Mouse (Mus musculus) regulatory T cell (primary cell): ENCODE data around the gene Itpr3.

Experiments used
- in situ Hi-C: fragments of 300-600 bp; cut with MboI, MseI; formaldehyde crosslinking; loops from one replicate; pipeline ENCODE4 v1.15.1; 2025; ENCODE audit warnings: high pct_unique_total_duplicates

The Itpr3 gene

GRCm38 (mm10) chr17:27118676-27119539 lies 61.8 kb downstream of the Itpr3 start:
- in situ Hi-C loops: no loop called here

DNA sequence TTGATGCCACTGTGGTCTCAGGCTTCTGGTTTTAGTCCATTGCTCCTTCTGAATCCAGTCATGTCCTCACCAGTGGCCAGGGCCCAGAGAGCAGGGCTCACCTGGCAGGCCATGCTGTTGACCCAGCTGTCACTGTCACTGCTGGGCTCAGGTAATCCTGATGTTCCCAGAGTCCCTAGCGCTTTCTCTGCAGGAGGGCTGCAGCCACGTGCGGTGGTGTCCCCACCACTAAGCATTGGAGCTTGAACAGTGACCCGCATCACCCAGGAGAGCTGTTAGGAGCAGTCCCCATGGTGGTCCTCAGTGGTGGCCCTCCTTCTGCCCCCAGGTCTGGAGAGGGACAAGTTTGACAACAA lies 62.4 kb downstream of the Itpr3 start:
- in situ Hi-C loops: no loop called here

GRCm38 (mm10) chr17:27119954-27120353 lies 62.9 kb downstream of the Itpr3 start:
- in situ Hi-C loops: no loop called here

GRCm38 (mm10) chr17:27120561-27121024 lies 63.5 kb downstream of the Itpr3 start:
- in situ Hi-C loops: no loop called here

DNA sequence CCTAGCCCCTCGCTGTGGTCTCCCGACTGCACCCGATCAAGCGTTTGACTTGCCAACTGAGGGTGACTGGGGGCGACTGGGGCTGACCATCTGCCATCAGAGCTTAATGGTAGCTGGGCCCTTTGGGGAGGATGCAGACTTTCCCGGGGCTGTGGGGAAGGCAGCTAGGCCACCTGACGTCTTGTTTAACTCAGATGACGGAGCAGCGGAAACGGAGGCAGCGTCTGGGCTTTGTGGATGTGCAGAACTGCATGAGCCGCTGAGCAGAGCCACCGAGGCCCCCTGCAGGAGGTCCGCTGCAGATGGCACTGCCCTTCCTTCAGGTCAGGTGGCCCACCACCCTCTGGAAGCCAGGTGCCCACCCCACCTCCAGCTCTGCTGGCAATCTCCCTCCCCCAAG lies 64.2 kb downstream of the Itpr3 start:
- in situ Hi-C loops: no loop called here

DNA sequence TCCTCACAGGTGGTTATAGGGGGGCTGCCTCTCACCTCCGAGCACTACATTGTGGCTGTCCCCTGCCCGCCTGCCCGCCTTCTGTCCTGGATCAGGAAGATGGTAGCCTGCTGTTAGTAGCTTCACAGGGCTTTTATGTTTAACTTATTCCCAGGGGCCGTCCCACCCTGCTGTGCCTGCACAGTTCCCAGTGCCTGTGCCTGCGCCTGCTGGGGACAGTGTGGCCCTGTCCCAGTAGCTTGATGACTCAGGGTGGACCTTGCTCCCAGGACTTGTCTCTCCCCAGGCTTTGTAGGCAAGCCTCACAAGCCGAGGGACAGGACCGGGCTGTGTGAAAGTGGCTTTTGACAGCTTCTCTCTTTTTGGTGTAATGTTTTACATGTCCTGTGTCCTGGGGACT lies 64.7 kb downstream of the Itpr3 start:
- in situ Hi-C loops: no loop called here

DNA sequence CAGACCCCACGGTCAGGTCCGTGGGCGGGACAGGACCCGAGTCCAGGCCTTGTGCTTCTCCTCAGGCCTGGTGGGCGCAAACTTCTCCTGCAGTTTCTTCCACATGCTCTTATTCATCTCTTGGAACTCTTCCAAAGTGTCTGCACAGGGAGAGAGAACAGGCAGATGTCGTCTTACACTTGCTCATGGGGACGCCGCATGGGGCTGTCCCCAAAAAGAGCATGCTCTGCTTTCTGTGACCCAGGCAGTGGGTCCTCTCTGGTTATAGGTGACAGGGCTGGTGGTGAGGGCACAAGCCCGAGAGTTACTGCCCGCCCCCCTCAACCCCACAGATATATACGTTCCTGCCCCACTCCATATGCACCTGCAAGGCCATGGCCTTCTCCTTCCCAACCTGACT lies 65.6 kb downstream of the Itpr3 start:
- in situ Hi-C loops: no loop called here

DNA sequence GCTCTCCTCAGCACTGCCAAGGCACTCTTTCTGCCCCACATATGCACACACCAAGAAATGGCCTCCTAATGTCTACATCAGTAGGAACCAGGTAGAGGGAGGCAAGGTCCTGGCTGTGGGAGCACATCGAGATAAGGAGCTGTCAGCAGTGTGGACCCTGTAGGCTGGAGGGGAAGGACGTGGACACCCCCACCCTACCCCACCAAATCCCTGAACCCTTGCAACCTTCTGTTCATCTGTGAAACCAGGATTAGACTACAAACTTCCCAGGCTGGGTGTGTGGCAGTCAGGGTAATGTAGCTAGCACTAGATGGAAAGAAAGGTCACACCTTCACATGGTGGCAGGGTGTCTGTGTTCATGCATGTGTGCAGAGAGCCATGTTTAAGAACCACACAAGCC lies 66.0 kb downstream of the Itpr3 start:
- in situ Hi-C loops: no loop called here

DNA sequence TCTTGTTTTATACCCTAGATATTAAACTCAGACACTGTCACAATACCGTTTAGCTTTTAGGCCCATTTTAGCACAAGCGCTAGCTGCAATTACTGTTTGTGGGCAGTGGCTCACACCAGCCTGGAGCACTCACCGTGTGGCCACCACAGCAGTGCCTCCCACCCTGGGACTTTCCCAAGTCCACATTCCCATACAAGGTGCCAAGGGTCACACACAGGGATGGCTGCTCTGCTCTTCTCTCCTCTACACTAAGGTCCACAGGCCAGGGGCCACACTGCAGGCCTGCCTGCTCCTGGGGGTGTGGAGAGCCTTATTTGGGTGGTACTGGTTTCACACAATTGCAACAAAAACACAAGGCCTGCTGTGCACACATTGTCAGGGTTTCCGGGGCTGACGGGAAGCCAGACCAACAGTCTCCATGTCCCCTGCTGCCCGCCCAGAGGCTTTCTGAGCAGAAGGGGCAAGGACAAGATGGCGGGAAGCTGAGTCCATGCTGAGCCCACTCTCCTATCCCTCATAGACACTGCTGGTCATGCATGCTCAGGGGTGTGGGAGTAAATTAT lies 66.8 kb downstream of the Itpr3 start:
- in situ Hi-C loops: no loop called here

DNA sequence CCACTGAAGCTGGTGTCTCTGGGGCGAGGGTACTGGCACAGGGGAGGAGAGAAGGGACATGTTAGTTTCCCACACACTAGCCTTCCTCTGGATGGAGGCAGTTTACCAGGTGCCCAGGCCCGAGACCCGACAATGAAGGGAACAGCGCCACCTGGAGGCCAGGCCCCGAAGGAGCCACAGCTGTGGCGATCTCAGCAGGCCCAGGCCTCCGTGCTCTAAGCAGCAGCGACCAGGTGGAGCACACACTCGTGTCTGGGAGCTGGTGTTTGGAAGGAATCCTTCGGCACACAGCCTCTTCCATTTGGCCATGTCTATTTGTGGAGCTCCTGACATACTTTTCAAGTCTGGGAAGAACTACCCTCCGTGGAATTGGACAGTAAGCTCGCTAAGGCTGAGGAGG lies 68.1 kb downstream of the Itpr3 start:
- in situ Hi-C loops: no loop called here

DNA sequence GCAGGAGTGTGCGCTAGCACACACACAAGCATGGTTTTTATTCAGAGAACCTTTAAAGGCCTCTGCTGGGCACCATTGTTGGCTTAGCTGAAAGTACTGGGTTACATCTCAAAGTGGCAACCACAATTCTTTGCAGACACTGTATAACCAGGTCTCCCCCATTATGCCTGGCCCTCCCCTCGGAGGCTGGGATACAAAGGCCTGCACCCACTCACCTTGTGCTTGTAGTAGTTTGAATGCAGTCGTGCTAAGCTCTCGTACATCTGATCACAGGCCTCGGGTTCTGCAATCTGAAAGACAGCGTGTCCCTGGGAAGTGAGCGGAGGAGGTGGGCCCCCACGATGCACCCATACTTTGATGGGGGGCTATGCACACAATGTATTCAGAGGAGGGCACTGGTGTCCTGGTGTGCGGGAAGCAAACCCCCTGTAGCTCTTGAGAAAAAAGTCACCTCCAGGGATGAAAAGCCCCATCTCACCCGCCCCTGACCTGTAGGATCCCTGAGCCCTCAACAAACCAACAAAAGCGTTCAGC lies 68.6 kb downstream of the Itpr3 start:
- in situ Hi-C loops: no loop called here

DNA sequence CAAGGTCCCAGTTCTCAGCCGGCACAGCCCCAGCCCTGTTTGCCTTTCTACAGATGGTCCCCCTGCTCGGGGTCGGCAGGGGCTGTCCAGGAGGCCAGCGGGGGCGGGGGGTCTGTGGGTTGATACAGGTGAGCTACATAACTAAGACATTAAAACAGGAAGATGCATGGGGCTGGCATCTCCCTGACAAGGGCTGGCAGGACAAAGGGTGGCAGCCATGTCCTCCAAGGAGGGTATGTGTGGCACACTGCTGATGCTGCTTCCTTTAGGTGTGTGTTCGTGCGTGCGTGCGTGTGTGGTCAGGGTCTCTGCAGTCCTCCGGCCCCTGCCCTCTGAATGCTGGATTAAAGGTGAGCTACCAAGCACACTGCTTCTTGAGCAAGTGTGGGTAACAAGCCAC lies 69.9 kb downstream of the Itpr3 start:
- in situ Hi-C loops: no loop called here

DNA sequence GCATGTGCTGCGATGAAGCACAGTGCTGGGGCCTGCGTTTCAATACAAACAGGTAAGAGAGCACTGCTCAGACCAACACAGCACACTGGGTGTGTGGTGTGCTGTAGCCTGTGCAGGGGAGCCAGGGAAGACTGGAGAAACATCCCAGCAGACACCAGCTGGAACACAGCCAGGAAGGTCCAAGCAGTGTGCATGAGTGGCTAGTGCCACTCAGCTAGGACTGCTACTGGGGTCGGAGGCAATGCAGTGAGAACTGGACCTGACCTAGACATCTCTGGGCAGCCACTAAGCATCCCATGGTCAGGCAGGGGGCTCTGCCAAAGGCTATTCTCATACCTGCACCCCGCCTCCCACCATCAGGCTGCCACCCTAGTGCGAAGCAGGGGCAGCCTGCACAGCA lies 71.1 kb downstream of the Itpr3 start:
- in situ Hi-C loops: no loop called here

DNA sequence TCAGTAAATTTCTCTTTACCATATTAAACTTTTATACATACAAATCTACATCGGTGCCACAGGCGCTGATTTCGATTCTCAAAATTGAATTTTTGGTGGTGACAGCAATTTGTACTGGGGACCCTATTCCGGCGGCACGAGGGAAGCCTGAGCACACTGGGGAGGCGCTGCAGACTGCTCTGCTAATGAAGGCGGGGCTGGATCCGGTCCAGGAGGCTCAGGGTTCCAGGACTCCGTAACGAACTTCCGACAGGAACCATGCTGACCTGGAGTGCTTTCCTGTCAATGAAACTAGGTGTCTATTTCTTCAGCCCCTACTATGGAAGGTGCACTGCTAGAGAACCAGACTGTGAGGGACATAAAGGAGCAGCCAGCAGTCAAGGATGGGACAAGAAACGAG lies 72.2 kb downstream of the Itpr3 start:
- in situ Hi-C loops: no loop called here

DNA sequence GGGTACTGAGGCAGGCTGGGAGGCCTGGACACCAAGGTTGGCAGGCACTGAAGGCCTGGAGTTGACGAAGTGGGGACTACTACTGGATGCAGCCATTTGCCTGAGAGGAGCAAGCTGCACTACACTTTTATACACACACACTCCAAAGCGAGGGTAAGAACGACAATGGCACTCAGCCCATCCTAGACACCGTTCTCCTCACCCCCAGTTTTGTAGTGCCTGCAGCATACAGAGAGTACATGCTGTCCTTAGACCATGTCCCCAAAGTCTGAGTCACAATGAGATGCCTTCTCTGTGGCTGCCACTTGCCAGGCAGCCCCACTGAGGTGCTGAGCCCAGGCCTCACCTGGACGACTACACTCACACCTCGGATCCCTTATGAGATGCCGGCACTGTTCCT lies 72.7 kb downstream of the Itpr3 start:
- in situ Hi-C loops: loop anchor here (10.0 kb wide), 1 partner anchor 575 kb away; no protein-coding TSS in a partner anchor

GRCm38 (mm10) chr17:27130246-27130645 lies 73.1 kb downstream of the Itpr3 start:
- in situ Hi-C loops: loop anchor here (10.0 kb wide), 1 partner anchor 575 kb away; no protein-coding TSS in a partner anchor

DNA sequence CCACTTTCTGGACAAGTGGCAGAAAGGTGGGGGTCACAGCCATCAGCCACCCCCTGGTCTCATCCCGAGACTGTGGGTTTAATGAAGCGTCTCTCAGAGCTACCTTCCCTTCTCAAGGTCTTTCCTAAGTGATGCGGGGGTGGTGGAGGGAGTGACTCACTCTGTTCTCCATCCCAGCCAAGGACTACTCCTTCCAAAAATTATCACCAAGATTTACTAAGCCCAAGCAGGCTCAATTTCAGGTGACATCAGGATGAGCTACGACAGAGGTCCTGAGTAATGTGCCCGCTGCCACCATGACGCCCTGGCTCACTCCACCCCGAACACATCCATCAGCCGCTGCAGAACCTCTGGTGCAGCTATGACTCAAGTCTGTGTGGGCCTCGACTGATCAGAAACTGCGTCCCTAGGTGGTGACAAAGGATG lies 74.1 kb downstream of the Itpr3 start:
- in situ Hi-C loops: loop anchor here (10.0 kb wide), 1 partner anchor 576 kb away; no protein-coding TSS in a partner anchor

DNA sequence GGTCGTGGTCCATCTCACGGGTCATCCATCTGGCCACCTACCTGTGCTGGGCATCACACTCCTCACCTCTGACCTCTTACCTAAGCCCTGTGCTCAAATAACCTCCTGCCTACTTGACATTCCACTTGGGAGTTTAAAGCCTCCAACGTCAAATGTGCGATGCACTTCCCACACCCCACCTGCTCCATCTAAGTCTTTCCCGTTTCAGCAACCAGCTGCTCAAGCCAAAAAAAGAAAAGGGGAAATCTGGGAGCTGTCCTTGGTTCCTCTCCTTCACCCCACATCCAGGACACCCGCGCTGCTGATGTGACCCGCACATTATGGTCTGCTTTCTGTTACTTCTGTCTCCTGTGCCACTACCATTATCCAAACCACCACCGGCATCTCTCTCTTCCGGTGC lies 75.1 kb downstream of the Itpr3 start:
- in situ Hi-C loops: loop anchor here (10.0 kb wide), 1 partner anchor 577 kb away; no protein-coding TSS in a partner anchor

- in situ Hi-C loops: loop anchor here (10.0 kb wide), 1 partner anchor 579 kb away; no protein-coding TSS in a partner anchor
Observed at GRCm38 (mm10) chr17:27133551-27134141, 76.5 kb downstream of the Itpr3 start, which contains the start of gene Uqcc2. TSS of gene Uqcc2 (minus strand) at chr17:27133916.

DNA sequence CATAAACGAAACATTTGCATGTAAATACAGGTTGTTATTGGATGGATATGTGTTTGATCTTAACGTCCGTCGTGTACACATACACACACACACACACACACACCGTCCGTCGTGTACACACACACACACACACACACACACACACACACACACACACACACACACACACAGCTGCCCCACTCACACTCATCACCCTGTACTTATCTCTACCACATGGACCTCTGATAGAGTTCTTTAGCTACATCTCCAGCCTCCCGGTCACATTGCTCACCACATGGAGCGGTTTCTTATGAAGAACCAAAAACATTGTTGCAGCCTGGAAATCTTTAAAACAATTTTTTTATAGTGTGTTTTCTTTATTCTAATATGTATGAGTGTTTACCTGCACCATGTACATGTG lies 77.1 kb downstream of the Itpr3 start:
- in situ Hi-C loops: loop anchor here (10.0 kb wide), 1 partner anchor 579 kb away; no protein-coding TSS in a partner anchor

DNA sequence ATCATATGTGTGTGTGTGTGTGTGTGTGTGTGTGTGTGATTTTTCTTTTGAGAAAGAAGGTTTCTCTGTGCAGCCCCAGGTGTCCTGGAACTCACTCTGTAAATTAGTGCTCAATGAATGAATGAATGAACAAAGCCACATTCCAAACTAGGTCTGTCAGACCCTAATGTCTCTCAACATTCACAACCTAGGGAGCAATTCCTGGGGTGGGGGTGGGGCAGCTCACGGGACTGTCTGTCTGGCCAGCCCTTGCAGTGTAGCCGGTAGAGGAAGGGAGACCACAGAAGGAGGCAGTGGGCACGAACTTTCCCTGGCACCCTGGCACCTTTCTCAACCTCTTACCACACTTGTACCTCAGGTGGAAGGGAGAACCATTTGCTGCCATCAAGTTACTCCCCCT lies 77.6 kb downstream of the Itpr3 start:
- in situ Hi-C loops: loop anchor here (5.0 to 10.0 kb wide), 2 partner anchors 73 to 580 kb away; no protein-coding TSS in a partner anchor

GRCm38 (mm10) chr17:27138396-27138795 lies 81.3 kb downstream of the Itpr3 start:
- in situ Hi-C loops: loop anchor here (5.0 to 10.0 kb wide), 2 partner anchors 69 to 584 kb away; no protein-coding TSS in a partner anchor
